Mouse (Mus musculus) kidney, embryonic 15.5 days (tissue): ENCODE data around the gene Igf2r. TPM values are rescaled to one million over a fixed set of nuclear protein-coding genes. Genes with fewer than 3 reads are reported as not detected.
"Not testable (repeated sequence)": the region's sequence is repeated elsewhere in the genome, so short reads cannot be mapped to it uniquely, and the experiment has no call there.

Experiments
- ATAC-seq: fragments of 200-750 bp; cut with Nextera tagmentation; replicated peaks from 2 replicates; pipeline ENCODE4 v1.8.0; 2017; ENCODE audit warnings: moderate TSS enrichment; ENCODE audit not compliant: low FRiP score
- H3K27ac ChIP-seq: fragments of 300-500 bp; sonication (generic); 2 replicates; pipeline ENCODE4 v1.5.1; 2015; ENCODE audit warnings: mild to moderate bottlenecking, inconsistent platforms
- H3K27me3 ChIP-seq: fragments of 300-500 bp; sonication (generic); 2 replicates; pipeline ENCODE4 v1.6.1; 2015; ENCODE audit warnings: inconsistent platforms
- H3K36me3 ChIP-seq: fragments of 300-500 bp; sonication (generic); 2 replicates; pipeline ENCODE4 v1.6.1; 2015; ENCODE audit warnings: inconsistent platforms
- H3K4me1 ChIP-seq: fragments of 300-500 bp; sonication (generic); 2 replicates; pipeline ENCODE4 v1.6.1; 2015; ENCODE audit warnings: inconsistent platforms
- H3K4me2 ChIP-seq: fragments of 300-500 bp; sonication (generic); 2 replicates; pipeline ENCODE4 v1.6.1; 2015; ENCODE audit warnings: moderate library complexity, mild to moderate bottlenecking, inconsistent platforms
- H3K4me3 ChIP-seq: fragments of 300-500 bp; sonication (generic); replicated peaks from 2 replicates; pipeline ENCODE4 v1.5.1; 2015; ENCODE audit warnings: mild to moderate bottlenecking, inconsistent platforms
- H3K9ac ChIP-seq: fragments of 300-500 bp; sonication (generic); 2 replicates; pipeline ENCODE4 v1.6.1; 2015; ENCODE audit warnings: mild to moderate bottlenecking, inconsistent platforms
- H3K9me3 ChIP-seq: fragments of 300-500 bp; sonication (generic); replicated peaks from 2 replicates; pipeline ENCODE4 v1.6.1; 2016; ENCODE audit warnings: inconsistent platforms
- WGBS: fragments of 180-500 bp; shearing (Covaris S2); methylation state at CpG from one replicate; pipeline ENCODE4 v1.1.7; 2015; ENCODE audit warnings: mixed read lengths; 5-methylcytosine and 5-hydroxymethylcytosine counted together
- polyA plus RNA-seq: library from polyadenylated mRNA; unstranded; fragments of >200 nt; fragmentation: Nextera tagmentation; extraction: Ambion mirVana; gene quantifications from 2 replicates; pipeline ENCODE4 v1.2.1, GENCODE M21; 2015

The Igf2r gene
- polyA plus RNA-seq, 1 experiment from 2014 or later = 34.6 TPM

GRCm38 (mm10) chr17:12702901-12703300, 66.6 kb downstream of the Igf2r start:
- H3K27me3 ChIP-seq = no peaks in the 10 kb centered on the region
- no peak overlapping the region for H3K4me3 ChIP-seq
- H3K4me2 ChIP-seq = no peak overlapping the region
- 84% methylated on average over 5 of the region's 5 CpGs for WGBS
- no peak overlapping the region for H3K9ac ChIP-seq
- H3K36me3 ChIP-seq = peaks cover 82% of the 10 kb centered on the region
- peaks cover 6% of the 10 kb centered on the region; the same call in 1 of the 2 replicates for H3K4me1 ChIP-seq
- no peaks in the 10 kb centered on the region for H3K9me3 ChIP-seq
- H3K27ac ChIP-seq = no peak overlapping the region
- no peak for ATAC-seq

- no peak overlapping the region for H3K27ac ChIP-seq
- H3K27me3 ChIP-seq = no peaks in the 10 kb centered on the region
- ATAC-seq = no peak
- H3K36me3 ChIP-seq = peaks cover 99% of the 10 kb centered on the region
- no peaks in the 10 kb centered on the region for H3K4me1 ChIP-seq
- H3K4me2 ChIP-seq = no peak overlapping the region
- H3K4me3 ChIP-seq = no peak overlapping the region
- no peaks in the 10 kb centered on the region for H3K9me3 ChIP-seq
- no peak overlapping the region for H3K9ac ChIP-seq
- WGBS = 97% methylated on average over 6 of the region's 6 CpGs
These were observed 69.1 kb downstream of the Igf2r start for GRCm38 (mm10) chr17:12700373-12700772.

- H3K27me3 ChIP-seq = no peaks in the 10 kb centered on the region
- no peaks in the 10 kb centered on the region for H3K9me3 ChIP-seq
- ATAC-seq = no peak
- H3K27ac ChIP-seq = no peak overlapping the region
- WGBS = 88% methylated on average over 7 of the region's 7 CpGs
- no peaks in the 10 kb centered on the region for H3K4me1 ChIP-seq
- peaks cover 96% of the 10 kb centered on the region for H3K36me3 ChIP-seq
- H3K4me3 ChIP-seq = no peak overlapping the region
- no peak overlapping the region for H3K9ac ChIP-seq
- no peak overlapping the region for H3K4me2 ChIP-seq
These were observed 77.6 kb downstream of the Igf2r start for GRCm38 (mm10) chr17:12691899-12692298.

- Histone ChIP-seq H3K36me3 (peaks cover 99% of the 10 kb centered on the region), H3K27me3 (no peaks in the 10 kb centered on the region), H3K4me3 (no peak overlapping the region), H3K4me1 (no peaks in the 10 kb centered on the region), H3K4me2 (no peak overlapping the region), H3K9me3 (no peaks in the 10 kb centered on the region), H3K9ac (no peak overlapping the region), H3K27ac (no peak overlapping the region)
- ATAC-seq = no peak
- 59% methylated on average over 3 of the region's 3 CpGs for WGBS
These were observed 79.9 kb downstream of the Igf2r start for GRCm38 (mm10) chr17:12689537-12689936.

GRCm38 (mm10) chr17:12688427-12689110, 80.9 kb downstream of the Igf2r start:
- H3K9me3 ChIP-seq = no peaks in the 10 kb centered on the region
- peaks cover 99% of the 10 kb centered on the region for H3K36me3 ChIP-seq
- ATAC-seq = peak; percentile 27; the same call in 1 of the 2 replicates
- H3K27me3 ChIP-seq = no peaks in the 10 kb centered on the region
- H3K9ac ChIP-seq = no peak overlapping the region
- 82% methylated on average over 20 of the region's 20 CpGs for WGBS
- no peak overlapping the region for H3K4me2 ChIP-seq
- H3K27ac ChIP-seq = no peak overlapping the region
- no peak overlapping the region for H3K4me3 ChIP-seq
- no peaks in the 10 kb centered on the region for H3K4me1 ChIP-seq

GRCm38 (mm10) chr17:12684928-12685624, 84.4 kb downstream of the Igf2r start:
- Histone ChIP-seq H3K4me3 (no peak overlapping the region), H3K4me1 (no peaks in the 10 kb centered on the region), H3K9ac (no peak overlapping the region), H3K27ac (no peak overlapping the region), H3K36me3 (peaks cover 88% of the 10 kb centered on the region), H3K4me2 (no peak overlapping the region), H3K27me3 (no peaks in the 10 kb centered on the region), H3K9me3 (no peaks in the 10 kb centered on the region; the same call in 1 of the 2 replicates)
- WGBS = 87% methylated on average over 7 of the region's 7 CpGs
- no peak for ATAC-seq

GRCm38 (mm10) chr17:12684412-12684811, 85.1 kb downstream of the Igf2r start:
- Histone ChIP-seq H3K9me3 (no peaks in the 10 kb centered on the region; the same call in 1 of the 2 replicates), H3K27ac (no peak overlapping the region), H3K4me2 (no peak overlapping the region), H3K4me3 (no peak overlapping the region), H3K9ac (no peak overlapping the region), H3K4me1 (no peaks in the 10 kb centered on the region), H3K36me3 (peaks cover 85% of the 10 kb centered on the region), H3K27me3 (no peaks in the 10 kb centered on the region)
- 76% methylated on average over 4 of the region's 4 CpGs for WGBS
- no peak for ATAC-seq

- 91% methylated on average over 13 of the region's 13 CpGs for WGBS
These were observed 85.9 kb downstream of the Igf2r start for GRCm38 (mm10) chr17:12683582-12683981.

GRCm38 (mm10) chr17:12678261-12678660, 91.2 kb downstream of the Igf2r start:
- Histone ChIP-seq H3K9me3 (no peaks in the 10 kb centered on the region; the same call in 1 of the 2 replicates), H3K27ac (no peak overlapping the region), H3K4me1 (peaks cover 3% of the 10 kb centered on the region; the same call in 1 of the 2 replicates), H3K27me3 (no peaks in the 10 kb centered on the region), H3K4me2 (no peak overlapping the region), H3K4me3 (no peak overlapping the region), H3K9ac (no peak overlapping the region), H3K36me3 (peaks cover 24% of the 10 kb centered on the region)
- ATAC-seq = no peak

More at GRCm38 (mm10) chr17:12683582-12683981, 85.9 kb downstream of the Igf2r start:
- Histone ChIP-seq H3K4me3 (no peak overlapping the region), H3K36me3 (peaks cover 77% of the 10 kb centered on the region), H3K9me3 (no peaks in the 10 kb centered on the region; the same call in 1 of the 2 replicates), H3K9ac (no peak overlapping the region), H3K27me3 (no peaks in the 10 kb centered on the region), H3K4me2 (no peak overlapping the region), H3K4me1 (no peaks in the 10 kb centered on the region), H3K27ac (no peak overlapping the region)
- no peak for ATAC-seq

GRCm38 (mm10) chr17:12677139-12677538, 92.3 kb downstream of the Igf2r start:
- 0 out of 2 replicates have a peak overlapping the region, but pooled peaks have one; percentile 27 for H3K27ac ChIP-seq

GRCm38 (mm10) chr17:12675646-12676045, 93.8 kb downstream of the Igf2r start, which contains the start of gene Slc22a1:
Slc22a1 (minus strand) TSS chr17:12675829.
- no peak within 1 kb of the TSS for H3K4me3 ChIP-seq
- ATAC-seq = no peak
- peaks cover 8% of the 10 kb centered on the region for H3K36me3 ChIP-seq
- peak within 1 kb of the TSS; percentile 56 for H3K27ac ChIP-seq
- WGBS = 76% methylated on average over 7 of the region's 7 CpGs
- no peaks in the 10 kb centered on the region for H3K27me3 ChIP-seq
- no peaks in the 10 kb centered on the region; the same call in 1 of the 2 replicates for H3K9me3 ChIP-seq
- no peak within 1 kb of the TSS for H3K4me2 ChIP-seq
- H3K9ac ChIP-seq = no peak within 1 kb of the TSS
- peaks cover 3% of the 10 kb centered on the region; the same call in 1 of the 2 replicates for H3K4me1 ChIP-seq

More at GRCm38 (mm10) chr17:12677139-12677538, 92.3 kb downstream of the Igf2r start:
- ATAC-seq = no peak
- Histone ChIP-seq H3K9ac (no peak overlapping the region), H3K27me3 (no peaks in the 10 kb centered on the region), H3K4me3 (no peak overlapping the region), H3K4me2 (no peak overlapping the region), H3K4me1 (peaks cover 3% of the 10 kb centered on the region; the same call in 1 of the 2 replicates), H3K36me3 (peaks cover 15% of the 10 kb centered on the region), H3K9me3 (no peaks in the 10 kb centered on the region; the same call in 1 of the 2 replicates)

- H3K36me3 ChIP-seq, H3K4me1 ChIP-seq, ATAC-seq, H3K4me2 ChIP-seq, H3K9ac ChIP-seq, H3K27me3 ChIP-seq, H3K27ac ChIP-seq, H3K4me3 ChIP-seq, H3K9me3 ChIP-seq: not testable (repeated sequence)
- WGBS = 86% methylated on average over 7 of the region's 7 CpGs
These were observed 94.5 kb downstream of the Igf2r start for GRCm38 (mm10) chr17:12674980-12675379.
